Mouse (Mus musculus) limb, embryonic 11.5 days (tissue): Measurements from ENCODE around the gene Keap1. TPM values are rescaled to one million over a fixed set of nuclear protein-coding genes. Genes with fewer than 3 reads are reported as not detected.

Experiments used
- ATAC-seq: fragments of 200-750 bp; cut with Nextera tagmentation; 2 replicates; pipeline ENCODE4 v1.8.0; 2017; ENCODE audit warnings: low read depth; ENCODE audit not compliant: insufficient number of reproducible peaks, low FRiP score, low TSS enrichment
- DNase-seq: peaks from one replicate; pipeline ENCODE4 v3.0.0-alpha.2; 2015; ENCODE audit warnings: low spot score
- H3K27ac ChIP-seq: fragments of 300-500 bp; sonication (generic); replicated peaks from 2 replicates; pipeline ENCODE4 v1.5.1; 2014; ENCODE audit warnings: low read depth, mild to moderate bottlenecking, low read length
- H3K27me3 ChIP-seq: fragments of 300-500 bp; sonication (generic); 2 replicates; pipeline ENCODE4 v1.6.1; 2014; ENCODE audit warnings: mild to moderate bottlenecking, low read length, mixed read lengths; ENCODE audit not compliant: control insufficient read depth, insufficient read depth
- H3K36me3 ChIP-seq: fragments of 300-500 bp; sonication (generic); 2 replicates; pipeline ENCODE4 v1.6.1; 2014; ENCODE audit warnings: mild to moderate bottlenecking, low read length, moderate library complexity, mixed read lengths; ENCODE audit not compliant: control insufficient read depth, insufficient read depth
- H3K4me1 ChIP-seq: fragments of 300-500 bp; sonication (generic); 2 replicates; pipeline ENCODE4 v1.6.1; 2014; ENCODE audit warnings: low read length, mixed read lengths; ENCODE audit not compliant: control insufficient read depth, insufficient read depth
- H3K4me2 ChIP-seq: fragments of 300-500 bp; sonication (generic); 2 replicates; pipeline ENCODE4 v1.6.1; 2014; ENCODE audit warnings: low read depth, mild to moderate bottlenecking, moderate library complexity; ENCODE audit not compliant: severe bottlenecking
- H3K4me3 ChIP-seq: fragments of 300-500 bp; sonication (generic); 2 replicates; pipeline ENCODE4 v1.5.1; 2014; ENCODE audit warnings: low read depth, low read length
- H3K9ac ChIP-seq: fragments of 300-500 bp; sonication (generic); 2 replicates; pipeline ENCODE4 v1.6.1; 2014; ENCODE audit warnings: mild to moderate bottlenecking, low read length
- H3K9me3 ChIP-seq: fragments of 300-500 bp; sonication (generic); 2 replicates; pipeline ENCODE4 v1.6.1; 2016; ENCODE audit warnings: low read length; ENCODE audit not compliant: control insufficient read depth
- WGBS: fragments of 180-500 bp; shearing (Covaris S2); extraction: QIAGEN DNeasy Blood & Tissue Kit; methylation state at CpG from one replicate; pipeline ENCODE4 v1.1.7; 2014; 5-methylcytosine and 5-hydroxymethylcytosine counted together
- polyA plus RNA-seq: library from polyadenylated mRNA; unstranded; fragments of >200 nt; fragmentation: Nextera tagmentation; extraction: Ambion mirVana; gene quantifications from 2 replicates; pipeline ENCODE4 v1.2.1, GENCODE M21; 2014

Gene Keap1
- polyA plus RNA-seq, 1 experiment from 2014 or later: 31.1 TPM

DNA sequence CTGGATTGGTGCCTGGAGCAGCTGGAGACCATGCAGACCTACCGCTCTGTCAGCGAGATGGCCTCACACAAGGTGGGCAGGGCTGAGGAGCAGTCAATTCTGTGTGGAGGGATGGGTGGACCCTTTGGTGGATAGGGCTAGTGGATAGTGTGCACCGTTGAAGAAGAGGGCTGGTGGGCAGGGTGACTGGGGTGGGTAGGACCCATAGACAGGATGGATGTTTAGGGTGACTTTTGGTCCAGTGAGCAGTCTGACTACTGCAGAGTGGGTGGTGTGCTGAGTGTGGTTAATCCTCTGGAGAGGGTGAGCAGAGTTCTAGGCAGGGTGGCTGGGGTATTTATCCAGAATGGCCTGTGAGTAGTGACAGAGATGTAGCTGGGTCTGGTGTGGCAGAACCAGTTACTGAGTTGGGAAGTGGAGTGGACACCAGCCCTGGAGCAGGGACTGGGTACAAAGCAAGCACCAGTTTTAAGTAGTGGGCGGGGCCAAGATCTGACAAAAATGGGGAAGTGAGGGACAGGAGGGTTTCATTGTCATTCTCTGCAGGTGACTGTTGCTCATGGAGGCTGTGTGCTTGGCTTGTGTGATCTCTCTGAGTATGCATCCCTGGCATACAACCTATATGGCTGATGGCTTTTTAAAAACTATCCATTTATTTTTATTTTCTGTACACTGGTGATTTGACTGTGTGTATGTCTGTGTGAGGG lies 44.2 kb downstream of the Keap1 start:
- peaks cover 19% of the 10 kb centered on the region for H3K4me1 ChIP-seq
- ATAC-seq: no peak
- DNase-seq: no peak
- WGBS: 91% methylated on average over 4 of the region's 4 CpGs
- no peak overlapping the region for H3K4me3 ChIP-seq
- no peak overlapping the region for H3K4me2 ChIP-seq
- no peaks in the 10 kb centered on the region for H3K36me3 ChIP-seq
- H3K9me3 ChIP-seq: no peaks in the 10 kb centered on the region
- no peak overlapping the region for H3K9ac ChIP-seq
- no peaks in the 10 kb centered on the region for H3K27me3 ChIP-seq
- H3K27ac ChIP-seq: no peak overlapping the region

GRCm38 (mm10) chr9:21193786-21194185 lies 45.4 kb downstream of the Keap1 start:
- Histone ChIP-seq H3K4me3 (no peak overlapping the region), H3K4me2 (no peak overlapping the region), H3K4me1 (peaks cover 19% of the 10 kb centered on the region), H3K36me3 (no peaks in the 10 kb centered on the region), H3K9me3 (no peaks in the 10 kb centered on the region), H3K27ac (no peak overlapping the region), H3K27me3 (no peaks in the 10 kb centered on the region), H3K9ac (no peak overlapping the region)
- no peak for ATAC-seq
- DNase-seq: no peak
- WGBS: 84% methylated on average over 3 of the region's 3 CpGs

DNA sequence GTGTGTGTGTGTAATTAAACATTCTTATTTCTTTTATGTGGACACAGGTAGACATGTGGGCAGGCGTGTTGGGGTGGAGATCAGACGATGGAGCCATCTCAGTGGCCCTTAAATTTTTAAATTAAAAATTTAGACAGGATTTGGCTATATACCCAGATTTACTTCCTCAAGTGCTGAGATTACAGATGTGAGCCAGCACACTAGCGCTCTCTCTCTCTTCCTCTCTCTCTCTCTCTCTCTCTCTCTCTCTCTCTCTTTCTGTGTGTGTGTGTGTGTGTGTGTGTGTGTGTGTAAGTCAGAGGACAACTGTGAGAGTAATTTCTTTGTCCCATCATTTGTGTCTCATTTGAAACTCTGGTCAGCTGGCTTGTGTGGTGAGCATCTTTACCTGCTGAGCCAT lies 48.5 kb downstream of the Keap1 start:
- WGBS: 85% methylated on average over 3 of the region's 3 CpGs
- Histone ChIP-seq H3K27me3 (no peaks in the 10 kb centered on the region), H3K4me2 (no peak overlapping the region), H3K4me3 (no peak overlapping the region), H3K9me3 (no peaks in the 10 kb centered on the region), H3K4me1 (no peaks in the 10 kb centered on the region), H3K27ac (no peak overlapping the region), H3K36me3 (no peaks in the 10 kb centered on the region), H3K9ac (no peak overlapping the region)
- ATAC-seq (no peak), DNase-seq (no peak)

DNA sequence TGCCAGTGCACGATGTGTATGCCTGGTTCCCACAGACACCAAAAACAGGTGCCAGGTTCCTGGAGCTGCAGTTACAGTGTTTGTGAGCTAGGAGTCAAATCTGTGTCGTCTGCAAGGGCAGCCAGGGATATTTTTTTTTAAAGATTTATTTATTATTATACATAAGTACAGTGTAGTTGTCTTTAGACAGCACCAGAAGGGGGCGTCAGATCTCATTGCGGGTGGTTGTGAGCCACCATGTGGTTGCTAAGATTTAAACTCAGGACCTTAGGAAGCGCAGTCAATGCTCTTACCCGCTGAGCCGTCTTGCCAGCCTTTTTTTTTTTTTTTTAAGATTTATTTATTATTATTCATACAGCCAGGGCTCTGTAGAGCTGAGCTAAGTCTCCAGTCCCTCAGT lies 49.3 kb downstream of the Keap1 start:
- Histone ChIP-seq H3K27me3 (no peaks in the 10 kb centered on the region), H3K9me3 (no peaks in the 10 kb centered on the region), H3K36me3 (no peaks in the 10 kb centered on the region), H3K4me2 (no peak overlapping the region), H3K9ac (no peak overlapping the region), H3K27ac (no peak overlapping the region), H3K4me1 (no peaks in the 10 kb centered on the region; the same call in 1 of the 2 replicates), H3K4me3 (no peak overlapping the region)
- DNase-seq: no peak
- 52% methylated on average over 7 of the region's 7 CpGs for WGBS
- no peak for ATAC-seq

DNA sequence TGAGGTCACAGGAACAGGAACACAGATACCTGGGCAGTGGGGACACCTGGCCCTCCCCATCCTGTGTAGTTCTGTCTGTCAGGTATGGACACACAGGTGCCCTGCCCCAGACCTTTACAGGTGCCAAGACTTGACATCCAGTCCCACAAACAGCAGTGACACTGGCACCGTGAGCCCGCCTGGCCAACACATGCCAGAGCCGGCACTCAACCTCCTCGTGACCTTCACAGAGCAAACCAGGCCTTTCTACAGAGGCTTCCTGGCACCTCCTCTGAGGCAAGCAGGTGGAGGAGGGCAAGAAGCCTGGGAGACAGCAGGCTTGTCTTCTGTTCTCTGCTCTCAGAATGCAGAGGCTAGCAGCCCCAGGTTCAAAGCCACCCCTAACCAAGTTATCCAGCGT lies 53.7 kb downstream of the Keap1 start:
- ATAC-seq (no peak), DNase-seq (no peak)
- Histone ChIP-seq H3K4me2 (no peak overlapping the region), H3K27me3 (peaks cover 5% of the 10 kb centered on the region; the same call in 1 of the 2 replicates), H3K9me3 (no peaks in the 10 kb centered on the region), H3K27ac (no peak overlapping the region), H3K9ac (no peak overlapping the region), H3K4me1 (peaks cover 2% of the 10 kb centered on the region; the same call in 1 of the 2 replicates), H3K36me3 (no peaks in the 10 kb centered on the region), H3K4me3 (no peak overlapping the region)
- 84% methylated on average over 5 of the region's 5 CpGs for WGBS

DNA sequence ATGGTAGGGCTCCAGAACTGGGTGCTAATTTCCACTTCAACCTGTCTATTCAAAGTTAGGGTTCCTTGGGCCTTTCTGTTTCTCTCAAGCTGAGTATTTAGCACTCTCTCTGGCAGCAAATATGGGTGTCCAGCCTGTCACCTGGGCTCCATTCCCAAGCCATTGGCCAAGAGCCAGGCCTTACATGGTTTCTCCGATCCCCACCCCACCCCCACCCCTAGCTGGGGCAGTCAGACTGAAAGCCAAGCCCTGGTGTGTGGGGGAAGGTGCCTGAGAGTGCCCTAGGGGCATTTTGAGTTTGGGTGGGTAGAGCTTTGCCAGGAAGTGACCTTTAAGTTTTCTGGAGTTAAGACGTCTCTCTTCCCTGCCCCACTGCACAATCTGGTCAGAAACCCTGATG lies 54.4 kb downstream of the Keap1 start:
- Histone ChIP-seq H3K27ac (no peak overlapping the region), H3K36me3 (no peaks in the 10 kb centered on the region), H3K4me2 (no peak overlapping the region), H3K27me3 (peaks cover 5% of the 10 kb centered on the region; the same call in 1 of the 2 replicates), H3K9me3 (no peaks in the 10 kb centered on the region), H3K4me3 (no peak overlapping the region), H3K9ac (no peak overlapping the region), H3K4me1 (peaks cover 2% of the 10 kb centered on the region; the same call in 1 of the 2 replicates)
- ATAC-seq: no peak
- 46% methylated on average over 2 of the region's 2 CpGs for WGBS
- DNase-seq: no peak

GRCm38 (mm10) chr9:21183905-21184413 lies 55.2 kb downstream of the Keap1 start:
- no peaks in the 10 kb centered on the region for H3K36me3 ChIP-seq
- DNase-seq (peak; percentile 47), ATAC-seq (no peak)
- no peak overlapping the region for H3K27ac ChIP-seq
- H3K4me2 ChIP-seq: peak overlapping the region; percentile 50
- no peaks in the 10 kb centered on the region for H3K9me3 ChIP-seq
- peak overlapping the region; percentile 23; the same call in 1 of the 2 replicates for H3K4me3 ChIP-seq
- peaks cover 5% of the 10 kb centered on the region; the same call in 1 of the 2 replicates for H3K27me3 ChIP-seq
- H3K9ac ChIP-seq: peak overlapping the region; percentile 30; the same call in 1 of the 2 replicates
- peaks cover 2% of the 10 kb centered on the region; the same call in 1 of the 2 replicates for H3K4me1 ChIP-seq
- WGBS: 7% methylated on average over 34 of the region's 34 CpGs

DNA sequence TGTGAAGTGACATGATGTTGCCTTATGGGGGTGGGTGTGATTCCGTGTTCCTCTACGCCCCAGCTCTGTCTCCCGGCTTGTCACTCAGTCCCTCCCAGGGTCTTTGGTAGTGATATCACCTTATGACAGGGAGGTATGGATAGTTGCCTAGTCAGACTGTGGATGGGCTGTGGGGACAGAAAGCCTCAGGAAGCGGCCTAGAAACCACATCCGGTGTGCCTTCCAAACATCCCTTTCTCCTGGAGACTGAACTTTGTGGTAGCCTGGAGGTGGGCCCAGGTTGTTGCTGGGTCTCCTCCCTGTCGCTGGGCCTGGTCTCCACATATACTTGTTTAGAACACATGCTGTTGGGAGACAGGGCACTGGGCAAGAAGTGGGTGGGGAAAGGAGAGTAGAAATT lies 55.7 kb downstream of the Keap1 start:
- no peaks in the 10 kb centered on the region for H3K36me3 ChIP-seq
- peaks cover 5% of the 10 kb centered on the region; the same call in 1 of the 2 replicates for H3K27me3 ChIP-seq
- DNase-seq (no peak), ATAC-seq (no peak)
- no peak overlapping the region for H3K4me2 ChIP-seq
- peaks cover 2% of the 10 kb centered on the region; the same call in 1 of the 2 replicates for H3K4me1 ChIP-seq
- H3K27ac ChIP-seq: no peak overlapping the region
- H3K9ac ChIP-seq: no peak overlapping the region
- WGBS: 81% methylated on average over 6 of the region's 6 CpGs
- H3K4me3 ChIP-seq: no peak overlapping the region
- H3K9me3 ChIP-seq: no peaks in the 10 kb centered on the region
